Mouse (Mus musculus) CD4-positive, CD25-positive, alpha-beta regulatory T cell, adult 4 months (primary cell): ENCODE data around the gene Vmn2r103. TPM values are rescaled to one million over a fixed set of nuclear protein-coding genes. Genes with fewer than 3 reads are reported as not detected.
A peak's percentile ranks its signal among the peaks of the same experiment; 100 is the strongest.

Experiments
- ATAC-seq: one replicate; pipeline ENCODE4 v1.8.0; 2017
- polyA plus RNA-seq, 2 experiments: library from polyadenylated mRNA; unstranded; fragments of 100-300 nt; shearing (Covaris generic); gene quantifications; one replicate each; pipeline ENCODE4 v1.2.1; 2017

Vmn2r103 gene
- not detected for polyA plus RNA-seq

DNA sequence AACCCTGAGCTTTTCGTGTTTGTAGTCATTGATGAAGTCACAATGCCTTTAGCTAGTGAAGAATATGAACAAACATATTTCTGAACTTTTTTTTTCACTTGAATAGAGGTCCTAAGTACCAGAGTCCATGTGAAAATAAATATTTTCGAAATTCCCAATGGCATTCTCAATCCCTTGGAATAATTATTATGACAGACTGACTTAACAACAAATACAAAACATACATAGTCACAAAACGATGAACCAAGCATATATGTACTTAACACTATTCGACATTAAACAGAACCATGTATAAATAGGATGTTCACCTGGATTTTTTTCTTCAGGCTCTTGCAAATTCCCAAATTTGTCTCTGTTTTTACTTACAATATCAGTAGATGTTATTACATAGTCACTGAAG, at the start of gene Vmn2r103:
Vmn2r103 (plus strand) TSS at position 301 of the 400 bp plus-strand sequence.
- no peak for ATAC-seq

DNA sequence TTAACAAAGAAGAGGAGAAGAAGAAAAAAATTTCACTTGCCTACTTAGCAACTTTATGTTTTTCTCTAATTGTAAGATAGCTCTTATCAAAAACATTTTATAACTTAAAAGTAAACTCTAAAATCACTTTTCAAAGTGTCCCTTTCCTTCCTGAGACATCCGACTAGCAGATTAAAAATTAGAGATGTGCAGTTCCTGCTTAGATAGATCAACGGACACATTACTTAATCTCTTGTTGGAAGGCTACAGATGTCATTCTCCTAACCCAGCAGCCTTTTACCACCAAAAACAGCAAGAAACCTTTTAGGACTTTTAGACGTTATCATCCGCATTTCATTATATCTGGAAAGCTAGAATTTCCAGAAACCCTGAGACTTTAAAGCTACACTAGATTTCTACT, 5.8 kb downstream of the Vmn2r103 start:
- ATAC-seq, result no peak

DNA sequence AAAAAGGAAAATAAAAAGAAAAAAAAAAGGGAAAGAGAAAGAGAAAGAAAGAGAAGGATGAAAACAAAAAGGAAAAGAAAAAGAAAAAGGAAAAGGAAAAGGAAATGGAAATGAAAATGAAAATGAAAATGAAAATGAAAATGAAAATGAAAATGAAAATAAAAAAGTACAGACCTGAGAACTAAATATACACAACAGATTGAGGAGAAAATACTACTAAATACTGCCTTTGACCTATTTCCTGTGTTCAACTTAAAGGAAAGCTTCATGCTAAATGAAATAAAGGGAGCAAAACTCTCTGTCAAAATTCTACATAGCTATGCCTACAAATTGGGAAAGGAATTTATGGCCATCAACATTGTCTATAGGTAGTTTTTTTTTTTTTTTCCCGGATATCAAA, 16.1 kb downstream of the Vmn2r103 start:
- peak; percentile 60 for ATAC-seq

Other genes with a start within 250 kb of the Vmn2r103 start
- not detected for gene Vmn2r101, start 196.1 kb upstream of the Vmn2r103 start, polyA plus RNA-seq
- under 1 TPM; 0.01 to 0.04 TPM for gene Vmn2r102, start 113.0 kb upstream of the Vmn2r103 start, polyA plus RNA-seq